Mouse (Mus musculus) mouse embryonic stem cell (cell line): ENCODE data around the gene Thtpa.

Experiments
- in situ Hi-C, 2 experiments: fragments of 300-500 bp; cut with MboI; formaldehyde crosslinking; loops; 1 replicate in 1 of 2; 3 replicates in 1 of 2; pipeline ENCODE4 v1.14.3; 2019 to 2020; ENCODE audit warnings: low sequenced_read_pairs in 2 of 2, low pct_unique_long_range_greater_than_20kb in 1 of 2, mixed read lengths in 1 of 2; ENCODE audit not compliant: unreplicated experiment in 1 of 2

Thtpa gene

GRCm38 (mm10) chr14:55076224-55076623 lies 18.4 kb upstream of the Thtpa start:
- in situ Hi-C loops: loop anchor here in 1 of 2 experiments (5.0 kb wide), 1 partner anchor 49 kb away; no protein-coding TSS in a partner anchor

- in situ Hi-C loops: loop anchor here in 1 of 2 experiments (5.0 kb wide), 1 partner anchor 50 kb away; no protein-coding TSS in a partner anchor
These were observed 17.6 kb upstream of the Thtpa start for GRCm38 (mm10) chr14:55076956-55077355.

- in situ Hi-C loops: loop anchor here in 1 of 2 experiments (5.0 kb wide), 1 partner anchor 50 kb away; no protein-coding TSS in a partner anchor
These were observed 16.9 kb upstream of the Thtpa start for GRCm38 (mm10) chr14:55077481-55078365.

- in situ Hi-C loops: loop anchor here in 1 of 2 experiments (5.0 kb wide), 1 partner anchor 51 kb away; no protein-coding TSS in a partner anchor
These were observed 16.1 kb upstream of the Thtpa start for GRCm38 (mm10) chr14:55078366-55078989.

- in situ Hi-C loops: loop anchor here in 1 of 2 experiments (5.0 kb wide), 1 partner anchor 52 kb away; no protein-coding TSS in a partner anchor
These were observed 15.2 kb upstream of the Thtpa start for GRCm38 (mm10) chr14:55079214-55079970.

- in situ Hi-C loops: loop anchor here in 1 of 2 experiments (5.0 kb wide), 1 partner anchor 54 kb away; no protein-coding TSS in a partner anchor
These were observed 13.5 kb upstream of the Thtpa start for GRCm38 (mm10) chr14:55081105-55081504.

- in situ Hi-C loops: loop anchor here in 1 of 2 experiments (5.0 kb wide), 1 partner anchor 56 kb away; no protein-coding TSS in a partner anchor
These were observed 11.1 kb upstream of the Thtpa start for GRCm38 (mm10) chr14:55083481-55083880.

GRCm38 (mm10) chr14:55085324-55086008 lies 9.1 kb upstream of the Thtpa start:
- in situ Hi-C loops: no loop called here

GRCm38 (mm10) chr14:55086009-55086514 lies 8.5 kb upstream of the Thtpa start:
- in situ Hi-C loops: no loop called here

- in situ Hi-C loops: no loop called here
These were observed 5.2 kb upstream of the Thtpa start for GRCm38 (mm10) chr14:55089199-55089947.

GRCm38 (mm10) chr14:55091209-55091865 lies 3.2 kb upstream of the Thtpa start:
- in situ Hi-C loops: no loop called here

- in situ Hi-C loops: no loop called here
These were observed 2.5 kb upstream of the Thtpa start, which contains the start of gene Zfhx2 for GRCm38 (mm10) chr14:55092011-55092577. Gene Zfhx2, minus strand, starts transcription at chr14:55092324.

- in situ Hi-C loops: no loop called here
These were observed 657 bp upstream of the Thtpa start for GRCm38 (mm10) chr14:55093927-55094326.

- in situ Hi-C loops: no loop called here
These were observed 679 bp downstream of the Thtpa start for GRCm38 (mm10) chr14:55095263-55095662.

GRCm38 (mm10) chr14:55095671-55096070 lies 1.1 kb downstream of the Thtpa start:
- in situ Hi-C loops: no loop called here

GRCm38 (mm10) chr14:55096573-55097087 lies 2.0 kb downstream of the Thtpa start:
- in situ Hi-C loops: no loop called here
